Mouse (Mus musculus) ES-E14 (cell line): ENCODE results near the gene Zfp786.

Experiments used
- CHD2 ChIP-seq: IDR thresholded peaks from 2 replicates; pipeline ENCODE4 v1.6.1; 2014; ENCODE audit warnings: mild to moderate bottlenecking, low read depth, low read length, inconsistent platforms
- HCFC1 ChIP-seq: IDR thresholded peaks from 2 replicates; pipeline ENCODE4 v1.6.1; 2012; ENCODE audit warnings: low read length, inconsistent platforms, borderline replicate concordance; ENCODE audit not compliant: insufficient read depth
- MAFK ChIP-seq: IDR thresholded peaks from 2 replicates; pipeline ENCODE4 v1.6.1; 2014; ENCODE audit warnings: mild to moderate bottlenecking, low read depth, low read length, inconsistent platforms; ENCODE audit not compliant: insufficient read depth
- ZC3H11A ChIP-seq: IDR thresholded peaks from 2 replicates; pipeline ENCODE4 v1.6.1; 2012; ENCODE audit warnings: low read depth, mild to moderate bottlenecking, inconsistent platforms, low read length, borderline replicate concordance

- TF ChIP-seq MAFK: no peak
- no peak for TF ChIP-seq CHD2
- TF ChIP-seq ZC3H11A: no peak
- no peak for TF ChIP-seq HCFC1
Observed at GRCm38 (mm10) chr6:47821236-47821635, 9.4 kb downstream of the Zfp786 start.
